Mouse (Mus musculus) forebrain, embryonic 16.5 days (tissue): ENCODE data around the gene Nwd2. TPM values are rescaled to one million over a fixed set of nuclear protein-coding genes. Genes with fewer than 3 reads are reported as not detected.

Experiments
- ATAC-seq: fragments of 200-750 bp; cut with Nextera tagmentation; 2 replicates; pipeline ENCODE4 v1.8.0; 2017; ENCODE audit warnings: mild to moderate bottlenecking, moderate library complexity
- H3K27ac ChIP-seq: fragments of 300-500 bp; sonication (generic); 2 replicates; pipeline ENCODE4 v1.5.1; 2014; ENCODE audit warnings: low read length, control low read depth
- H3K27me3 ChIP-seq: fragments of 300-500 bp; sonication (generic); replicated peaks from 2 replicates; pipeline ENCODE4 v1.6.1; 2014; ENCODE audit warnings: low read length; ENCODE audit not compliant: control insufficient read depth, insufficient read depth
- H3K36me3 ChIP-seq: fragments of 300-500 bp; sonication (generic); 2 replicates; pipeline ENCODE4 v1.6.1; 2014; ENCODE audit not compliant: control insufficient read depth, insufficient read depth
- H3K4me1 ChIP-seq: fragments of 300-500 bp; sonication (generic); replicated peaks from 2 replicates; pipeline ENCODE4 v1.6.1; 2014; ENCODE audit warnings: low read length; ENCODE audit not compliant: control insufficient read depth, insufficient read depth
- H3K4me2 ChIP-seq: fragments of 300-500 bp; sonication (generic); 2 replicates; pipeline ENCODE4 v1.6.1; 2014; ENCODE audit warnings: mild to moderate bottlenecking, low read length, control low read depth
- H3K4me3 ChIP-seq: fragments of 300-500 bp; sonication (generic); replicated peaks from 2 replicates; pipeline ENCODE4 v1.5.1; 2014; ENCODE audit warnings: mild to moderate bottlenecking, low read length, control low read depth
- H3K9ac ChIP-seq: fragments of 300-500 bp; sonication (generic); replicated peaks from 2 replicates; pipeline ENCODE4 v1.6.1; 2014; ENCODE audit warnings: low read depth, low read length, control low read depth
- H3K9me3 ChIP-seq: fragments of 300-500 bp; sonication (generic); 2 replicates; pipeline ENCODE4 v1.6.1; 2016; ENCODE audit warnings: low read length; ENCODE audit not compliant: control insufficient read depth
- WGBS: fragments of 180-500 bp; shearing (Covaris S2); extraction: QIAGEN DNeasy Blood & Tissue Kit; methylation state at CpG from one replicate; pipeline ENCODE4 v1.1.7; 2014; 5-methylcytosine and 5-hydroxymethylcytosine counted together
- polyA plus RNA-seq: library from polyadenylated mRNA; unstranded; fragments of >200 nt; fragmentation: Nextera tagmentation; extraction: Ambion mirVana; gene quantifications from 2 replicates; pipeline ENCODE4 v1.2.1, GENCODE M21; 2015

The Nwd2 gene
- polyA plus RNA-seq, 1 experiment from 2014 or later, result 5.7 TPM

DNA sequence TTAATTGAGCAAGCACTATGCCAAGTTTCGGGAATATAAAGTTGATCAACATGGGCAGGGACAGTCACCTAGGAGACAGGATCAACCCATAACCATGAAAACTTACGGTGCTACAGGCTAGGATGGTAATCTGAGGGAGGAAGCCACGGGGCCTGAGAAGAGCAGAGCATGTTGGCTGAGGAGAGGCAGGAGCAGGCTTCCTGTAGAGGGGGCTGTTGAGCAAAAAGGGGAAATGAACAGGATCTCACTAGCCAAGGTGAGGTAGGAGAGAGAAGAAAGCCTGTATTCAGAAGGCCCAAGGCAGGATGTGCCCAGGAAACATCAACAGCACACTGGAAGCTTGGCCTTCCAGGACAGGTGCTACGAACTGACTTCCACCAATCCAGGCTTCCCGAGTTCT, 172.3 kb downstream of the Nwd2 start:
- H3K36me3 ChIP-seq, result no peaks in the 10 kb centered on the region
- no peak for ATAC-seq
- no peaks in the 10 kb centered on the region for H3K9me3 ChIP-seq
- 90% methylated on average over 5 of the region's 5 CpGs for WGBS
- H3K4me1 ChIP-seq, result no peaks in the 10 kb centered on the region
- no peak overlapping the region for H3K4me3 ChIP-seq
- no peak overlapping the region for H3K4me2 ChIP-seq
- no peak overlapping the region for H3K27ac ChIP-seq
- no peaks in the 10 kb centered on the region for H3K27me3 ChIP-seq
- no peak overlapping the region for H3K9ac ChIP-seq

DNA sequence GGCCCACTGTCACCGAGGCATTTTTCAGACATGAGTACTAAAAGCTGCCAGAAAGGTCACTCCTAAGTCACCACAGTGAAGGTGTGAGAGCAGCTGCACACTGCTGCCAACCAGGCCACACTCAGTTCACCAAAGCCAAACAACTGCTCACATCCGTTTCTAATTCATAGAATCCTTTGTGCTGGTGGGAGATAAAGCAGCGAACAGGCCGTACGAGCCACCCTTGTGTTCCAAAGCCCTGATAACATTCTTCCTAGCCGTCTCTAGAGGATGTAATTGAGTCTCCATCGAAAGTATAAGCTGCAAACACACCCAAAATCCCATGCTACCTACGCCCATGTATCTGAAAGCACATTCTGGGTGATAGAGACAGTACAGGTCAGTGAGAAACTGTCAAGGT, 173.0 kb downstream of the Nwd2 start:
- H3K27me3 ChIP-seq, result no peaks in the 10 kb centered on the region
- H3K4me3 ChIP-seq, result no peak overlapping the region
- ATAC-seq, result no peak
- H3K36me3 ChIP-seq, result no peaks in the 10 kb centered on the region
- no peaks in the 10 kb centered on the region for H3K9me3 ChIP-seq
- no peaks in the 10 kb centered on the region for H3K4me1 ChIP-seq
- H3K9ac ChIP-seq, result no peak overlapping the region
- 84% methylated on average over 8 of the region's 8 CpGs for WGBS
- H3K27ac ChIP-seq, result no peak overlapping the region
- no peak overlapping the region for H3K4me2 ChIP-seq

DNA sequence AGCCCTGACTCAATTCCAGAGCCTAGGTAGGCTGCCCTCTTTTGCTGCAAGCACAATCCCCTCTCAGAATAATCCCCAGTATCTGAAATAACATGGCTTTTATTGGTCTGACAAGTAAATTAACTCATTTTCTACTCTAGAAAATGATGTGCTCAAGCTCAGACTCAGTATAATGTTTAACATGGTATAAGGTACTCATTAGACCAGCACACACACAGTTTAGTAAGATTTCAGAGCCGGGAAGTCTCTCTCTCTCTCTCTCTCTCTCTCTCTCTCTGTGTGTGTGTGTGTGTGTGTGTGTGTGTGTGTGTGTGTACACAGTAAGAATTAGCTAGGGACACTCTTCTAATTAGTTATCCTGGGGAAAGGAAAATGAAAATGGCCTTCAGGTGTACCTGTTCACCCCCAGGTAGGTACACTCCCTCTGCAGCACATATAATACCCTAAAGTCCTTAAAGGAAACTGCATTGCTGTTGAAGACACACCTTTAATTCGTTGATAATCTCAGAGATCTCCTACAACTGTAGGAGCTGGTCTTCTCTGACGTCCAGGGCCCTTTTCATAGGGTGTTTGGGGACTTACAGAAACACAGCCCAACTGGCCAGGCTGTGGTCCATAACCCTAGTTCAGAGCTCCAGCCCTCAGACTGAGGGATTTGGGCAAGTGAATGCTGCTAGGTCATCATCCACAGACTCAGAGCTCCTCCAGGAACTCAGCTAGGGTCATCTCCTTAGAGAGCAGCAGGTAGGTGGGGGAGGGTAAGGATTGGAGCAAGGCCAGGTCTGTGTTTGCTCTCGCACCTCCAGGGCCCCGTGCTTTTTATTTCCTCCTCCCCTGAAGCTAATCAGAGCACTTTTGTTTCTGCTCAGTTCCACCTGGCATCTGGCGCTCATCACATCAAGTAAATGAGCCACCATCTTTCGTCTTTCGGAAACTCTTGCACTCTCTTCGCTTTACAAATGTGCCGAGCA, 174.7 kb downstream of the Nwd2 start:
- Histone ChIP-seq H3K27ac (no peak overlapping the region), H3K9me3 (no peaks in the 10 kb centered on the region), H3K4me3 (no peak overlapping the region), H3K27me3 (no peaks in the 10 kb centered on the region), H3K4me1 (no peaks in the 10 kb centered on the region), H3K4me2 (no peak overlapping the region), H3K36me3 (no peaks in the 10 kb centered on the region), H3K9ac (no peak overlapping the region)
- 61% methylated on average over 10 of the region's 10 CpGs for WGBS
- ATAC-seq, result no peak

DNA sequence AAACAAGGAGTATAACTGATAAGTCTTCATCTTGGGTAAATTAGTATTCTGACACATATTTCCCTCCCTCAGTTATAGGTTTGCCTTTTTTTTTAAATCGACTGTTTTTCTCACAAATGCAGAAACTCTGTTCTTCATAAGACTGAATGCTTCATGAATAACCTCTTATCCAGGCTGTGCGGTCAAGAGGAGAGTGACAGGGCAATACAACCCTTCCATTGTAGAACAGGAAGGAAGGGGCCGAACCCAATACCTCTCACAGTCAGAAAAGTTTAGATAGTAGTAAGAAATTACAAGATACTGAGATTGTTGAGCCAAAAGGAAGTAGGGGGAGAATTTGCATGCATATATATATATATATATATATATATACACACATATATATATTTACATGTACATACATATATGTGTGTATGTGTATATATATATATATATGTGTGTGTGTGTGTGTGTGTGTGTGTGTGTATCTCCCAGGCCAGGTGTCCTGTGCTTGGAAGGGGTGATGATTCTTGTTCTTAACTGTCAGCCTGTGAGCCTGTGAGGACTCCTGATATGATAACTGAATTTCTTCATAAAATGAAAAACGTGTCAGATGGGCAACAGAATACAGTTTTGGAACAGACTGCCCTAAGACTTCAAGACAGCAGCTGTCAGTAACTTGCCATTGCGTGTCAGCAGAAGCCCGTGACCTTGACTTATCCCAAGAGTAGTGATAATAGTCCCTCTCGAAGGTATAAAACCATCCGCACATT, 175.9 kb downstream of the Nwd2 start:
- Histone ChIP-seq H3K9ac (no peak overlapping the region), H3K4me1 (no peaks in the 10 kb centered on the region), H3K27me3 (no peaks in the 10 kb centered on the region), H3K36me3 (no peaks in the 10 kb centered on the region), H3K9me3 (no peaks in the 10 kb centered on the region), H3K27ac (no peak overlapping the region), H3K4me2 (no peak overlapping the region), H3K4me3 (no peak overlapping the region)
- WGBS, result 87% methylated on average over 8 of the region's 8 CpGs
- ATAC-seq, result no peak

DNA sequence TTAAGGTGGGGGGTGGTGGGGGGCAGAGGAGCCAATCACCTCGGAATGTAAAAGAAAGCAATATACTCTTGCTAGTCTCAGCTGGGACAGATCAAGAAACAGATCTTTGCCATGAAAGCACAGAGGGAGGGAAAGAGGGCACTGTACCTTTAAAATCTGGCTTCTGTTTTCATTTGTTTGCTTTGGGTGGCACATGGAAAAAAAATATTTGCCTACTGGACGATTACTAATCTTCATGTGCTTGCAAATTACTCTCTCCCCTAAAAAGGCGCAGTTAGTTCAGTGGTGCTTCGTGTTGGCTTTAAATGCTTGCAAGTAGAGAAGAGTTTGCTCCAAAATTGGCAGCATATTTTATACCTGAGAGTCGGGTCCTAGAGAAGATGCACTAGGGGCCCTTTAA, 177.0 kb downstream of the Nwd2 start:
- H3K4me3 ChIP-seq, result no peak overlapping the region

DNA sequence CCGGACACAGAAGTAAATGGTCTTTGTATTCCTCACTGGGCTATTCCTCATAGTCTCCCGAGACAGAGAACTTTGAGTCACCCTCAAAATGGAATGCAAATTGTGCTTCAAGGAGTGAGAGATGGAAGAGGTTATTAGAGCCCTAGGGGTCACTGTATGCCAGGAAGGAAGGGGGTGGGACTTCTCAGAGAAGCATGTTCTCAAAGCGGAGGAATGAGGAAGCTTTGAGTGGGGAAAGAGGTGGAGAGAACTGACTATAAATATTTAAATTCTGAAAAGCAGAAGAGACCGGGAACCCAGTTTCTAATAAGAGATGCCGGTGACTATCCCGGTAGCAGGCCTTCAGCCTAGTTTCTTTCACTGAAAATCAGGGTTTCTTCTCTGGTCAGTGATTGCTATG, 178.1 kb downstream of the Nwd2 start:
- no peak overlapping the region for H3K4me2 ChIP-seq
- no peak overlapping the region for H3K4me3 ChIP-seq
- ATAC-seq, result no peak
- H3K27me3 ChIP-seq, result no peaks in the 10 kb centered on the region
- no peak overlapping the region for H3K9ac ChIP-seq
- H3K4me1 ChIP-seq, result no peaks in the 10 kb centered on the region
- no peak overlapping the region for H3K27ac ChIP-seq
- no peaks in the 10 kb centered on the region for H3K36me3 ChIP-seq
- WGBS, result 84% methylated on average over 6 of the region's 6 CpGs
- no peaks in the 10 kb centered on the region for H3K9me3 ChIP-seq

More for the DNA sequence above, 177.0 kb downstream of the Nwd2 start:
- H3K36me3 ChIP-seq, result no peaks in the 10 kb centered on the region
- no peaks in the 10 kb centered on the region for H3K9me3 ChIP-seq
- H3K27me3 ChIP-seq, result no peaks in the 10 kb centered on the region
- H3K4me2 ChIP-seq, result no peak overlapping the region
- H3K27ac ChIP-seq, result no peak overlapping the region
- H3K9ac ChIP-seq, result no peak overlapping the region
- WGBS, result 75% methylated on average over 5 of the region's 5 CpGs
- no peak for ATAC-seq
- no peaks in the 10 kb centered on the region for H3K4me1 ChIP-seq

DNA sequence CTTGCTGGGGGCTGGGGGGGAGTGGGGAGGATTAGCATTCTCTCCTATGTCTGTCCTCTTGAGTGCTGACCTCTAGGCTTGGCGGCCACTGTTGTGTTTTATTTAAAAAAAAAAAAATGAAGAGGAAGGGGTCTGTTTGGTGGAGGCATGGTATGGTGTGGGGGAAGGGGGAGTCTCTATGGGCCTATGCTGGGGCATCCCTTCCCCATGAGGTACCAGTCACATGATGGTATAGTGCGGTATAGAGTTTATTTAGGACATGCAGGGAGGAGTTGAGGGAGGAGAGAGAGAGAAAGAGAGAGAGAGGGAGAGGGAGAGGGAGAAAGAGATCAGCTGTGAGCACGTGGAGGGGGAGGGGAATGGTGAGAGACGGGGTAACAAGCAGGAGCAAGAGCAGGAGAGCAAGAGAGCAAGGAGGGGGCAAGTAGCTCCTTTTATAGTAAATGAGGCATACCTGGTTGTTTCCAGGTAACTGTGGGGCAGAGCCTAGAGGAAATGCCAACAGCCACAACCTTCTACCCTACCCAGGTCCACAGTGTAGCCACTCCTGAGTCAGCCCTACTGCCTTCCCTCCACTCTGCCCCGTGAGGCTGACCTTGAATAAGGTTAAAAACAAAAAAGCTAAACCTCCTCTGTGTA, 178.6 kb downstream of the Nwd2 start:
- Histone ChIP-seq H3K27me3 (no peaks in the 10 kb centered on the region), H3K27ac (no peak overlapping the region), H3K9ac (no peak overlapping the region), H3K36me3 (no peaks in the 10 kb centered on the region), H3K4me3 (no peak overlapping the region), H3K4me2 (no peak overlapping the region), H3K9me3 (no peaks in the 10 kb centered on the region), H3K4me1 (no peaks in the 10 kb centered on the region)
- 49% methylated on average over 5 of the region's 5 CpGs for WGBS
- ATAC-seq, result no peak

DNA sequence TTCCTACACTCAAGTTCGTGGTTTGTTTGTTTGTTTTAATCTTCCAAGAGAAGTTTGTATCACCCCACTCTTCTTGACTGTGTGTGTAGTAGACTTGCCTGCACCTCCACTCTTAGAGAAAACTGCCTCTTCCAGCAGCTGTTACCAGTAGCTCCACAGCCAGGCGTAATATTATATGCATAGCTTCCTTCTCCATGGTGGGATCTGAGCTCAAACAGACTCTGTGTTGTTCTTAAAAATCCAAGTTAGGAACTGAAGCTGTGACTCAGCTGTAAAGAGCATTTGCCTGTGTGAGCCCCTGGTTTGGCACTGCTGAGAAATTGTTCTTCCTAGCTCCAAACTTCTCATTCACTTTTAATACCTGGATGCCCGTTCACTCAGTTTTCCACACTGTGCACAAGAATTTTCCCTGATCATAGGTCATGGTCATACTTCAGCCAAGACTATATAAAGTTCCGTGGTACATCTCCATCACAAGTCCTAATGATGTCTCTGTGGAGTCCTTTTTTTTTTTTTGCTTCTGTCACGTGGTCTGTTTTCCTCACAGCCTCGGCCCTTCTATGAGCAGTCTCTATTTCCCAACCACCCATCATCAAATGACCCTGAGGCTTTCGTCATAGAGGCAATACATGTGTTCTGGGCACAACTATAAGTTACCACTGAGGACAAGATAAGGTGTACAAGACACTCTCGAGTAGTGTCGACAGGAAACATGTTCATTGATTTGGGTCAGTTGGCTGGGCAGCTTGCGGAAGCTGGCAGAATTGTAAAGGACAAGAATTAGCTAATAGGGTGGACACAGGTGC, 179.7 kb downstream of the Nwd2 start:
- H3K4me3 ChIP-seq, result no peak overlapping the region

More for the DNA sequence above, 179.7 kb downstream of the Nwd2 start:
- Histone ChIP-seq H3K9me3 (no peaks in the 10 kb centered on the region), H3K27ac (no peak overlapping the region), H3K9ac (no peak overlapping the region), H3K4me1 (no peaks in the 10 kb centered on the region), H3K36me3 (no peaks in the 10 kb centered on the region), H3K4me2 (no peak overlapping the region), H3K27me3 (no peaks in the 10 kb centered on the region)
- WGBS, result 90% methylated on average over 10 of the region's 10 CpGs
- ATAC-seq, result no peak
